Mouse (Mus musculus): ENCODE results near the gene Slc27a5. TPM values are rescaled to one million over a fixed set of nuclear protein-coding genes. Genes with fewer than 3 reads are reported as not detected.

The Slc27a5 gene
- polyA plus RNA-seq, 1 experiment from 2014 or later = 0.11 TPM

DNA sequence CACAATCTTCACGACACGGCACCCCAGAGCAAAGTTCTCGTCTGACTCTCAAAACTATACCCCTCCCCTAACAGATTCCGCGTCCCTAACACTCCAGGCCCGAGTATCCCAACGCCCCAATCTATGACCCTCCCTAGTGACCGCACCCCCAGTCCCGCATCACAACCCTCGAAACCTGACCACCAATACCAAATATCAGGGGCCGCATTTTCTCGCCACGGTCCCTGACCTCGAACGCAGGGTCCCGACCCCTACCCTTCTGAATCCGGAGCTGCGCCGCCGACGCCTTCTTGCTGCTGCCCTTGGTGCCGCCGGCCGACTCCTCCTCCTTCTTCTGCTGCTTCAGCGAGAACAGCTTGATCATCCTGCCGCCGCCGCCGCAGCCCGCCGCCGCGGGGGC is 39.4 kb upstream of the Slc27a5 start:
- peak overlapping the region; percentile 100 for H3K27ac ChIP-seq (ENCODE audit: low read length)
- no peaks in the 10 kb centered on the region for H3K9me3 ChIP-seq (ENCODE audit: low read length)
- WGBS = 0% methylated on average over 30 of the region's 33 CpGs
- ATAC-seq (ENCODE audit: low FRiP score, low TSS enrichment) = no peak; the same call in 1 of the 2 replicates
- H3K27me3 ChIP-seq (ENCODE audit: insufficient read depth, low read length) = peaks cover 1% of the 10 kb centered on the region
- H3K4me2 ChIP-seq (replicated peaks; ENCODE audit: low read depth, low read length) = peak overlapping the region; percentile 74
- peak overlapping the region; percentile 85 for H3K4me3 ChIP-seq (ENCODE audit: low read length)
- H3K36me3 ChIP-seq (ENCODE audit: insufficient read depth, low read length) = peaks cover 18% of the 10 kb centered on the region
- H3K4me1 ChIP-seq (ENCODE audit: insufficient read depth, low read length) = peaks cover 40% of the 10 kb centered on the region
- H3K9ac ChIP-seq (replicated peaks; ENCODE audit: low read length) = peak overlapping the region; percentile 99

DNA sequence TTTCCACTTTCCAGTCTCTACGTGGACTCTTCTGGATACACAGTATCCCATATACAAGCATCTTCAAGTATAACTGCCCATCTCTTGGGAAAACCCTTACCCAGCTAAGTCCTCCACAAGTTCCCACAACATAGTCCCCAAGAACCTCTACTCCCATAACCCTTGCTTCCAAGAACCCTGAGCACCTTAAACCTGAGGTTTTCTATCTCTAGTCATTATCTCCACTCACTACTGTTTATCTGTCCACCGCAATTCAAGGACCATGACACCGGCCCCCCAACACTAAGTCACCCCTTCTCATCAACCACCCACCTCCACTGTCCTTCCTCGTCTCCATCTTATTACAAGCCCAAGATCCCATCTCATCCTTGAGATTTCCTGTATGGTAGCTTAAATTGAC is 38.8 kb upstream of the Slc27a5 start:
- Histone ChIP-seq H3K36me3 (ENCODE audit: insufficient read depth, low read length) (peaks cover 23% of the 10 kb centered on the region), H3K9me3 (ENCODE audit: low read length) (no peaks in the 10 kb centered on the region), H3K27ac (ENCODE audit: low read length) (peak overlapping the region; percentile 26; the same call in 1 of the 2 replicates), H3K4me2 (replicated peaks; ENCODE audit: low read depth, low read length) (peak overlapping the region; percentile 74), H3K27me3 (ENCODE audit: insufficient read depth, low read length) (no peaks in the 10 kb centered on the region), H3K4me3 (ENCODE audit: low read length) (peak overlapping the region; percentile 85), H3K4me1 (ENCODE audit: insufficient read depth, low read length) (peaks cover 40% of the 10 kb centered on the region), H3K9ac (replicated peaks; ENCODE audit: low read length) (peak overlapping the region; percentile 99)
- no peak for ATAC-seq (ENCODE audit: low FRiP score, low TSS enrichment)
- WGBS = 36% methylated on average over 4 of the region's 4 CpGs

DNA sequence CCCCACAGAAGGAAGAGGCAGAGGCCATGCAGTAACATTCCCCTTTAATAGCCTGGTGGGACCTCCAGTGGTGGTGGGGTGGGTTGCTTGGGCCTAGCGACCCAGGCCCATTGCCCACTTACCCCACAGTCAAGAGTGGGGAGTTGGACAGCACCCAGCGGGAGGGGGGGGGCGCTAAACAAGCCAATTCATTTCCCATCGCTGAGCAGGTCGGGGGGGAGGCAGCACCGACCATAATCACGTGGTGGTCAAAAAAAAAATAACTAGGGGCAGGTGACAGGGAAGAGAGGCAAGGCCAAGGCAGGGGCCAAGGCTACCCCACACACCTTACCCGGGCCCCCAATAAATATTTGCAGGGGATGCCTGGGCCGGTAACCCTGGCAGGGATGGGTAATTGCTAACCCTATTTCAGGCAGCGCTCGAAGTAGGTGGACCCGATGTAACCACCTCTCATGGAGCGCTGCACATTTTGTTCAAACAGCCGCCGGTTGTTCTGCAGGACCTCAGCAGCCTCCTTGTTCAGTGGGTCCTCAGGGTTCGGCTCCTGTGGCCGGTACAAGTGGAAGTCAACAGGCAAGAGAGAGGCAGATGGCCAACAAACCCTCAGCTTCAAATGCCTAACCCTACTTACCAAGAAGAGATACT is 37.3 kb upstream of the Slc27a5 start:
- Histone ChIP-seq H3K36me3 (ENCODE audit: insufficient read depth, low read length) (peaks cover 36% of the 10 kb centered on the region), H3K4me3 (ENCODE audit: low read length) (no peak overlapping the region), H3K9ac (replicated peaks; ENCODE audit: low read length) (peak overlapping the region; percentile 18; the same call in 1 of the 2 replicates), H3K4me1 (ENCODE audit: insufficient read depth, low read length) (peaks cover 40% of the 10 kb centered on the region), H3K27me3 (ENCODE audit: insufficient read depth, low read length) (no peaks in the 10 kb centered on the region), H3K9me3 (ENCODE audit: low read length) (no peaks in the 10 kb centered on the region), H3K4me2 (replicated peaks; ENCODE audit: low read depth, low read length) (0 out of 2 replicates have a peak overlapping the region, but pooled peaks have one; percentile 86), H3K27ac (ENCODE audit: low read length) (peak overlapping the region; percentile 95)
- ATAC-seq (ENCODE audit: low FRiP score, low TSS enrichment) = no peak
- WGBS = 82% methylated on average over 17 of the region's 17 CpGs

DNA sequence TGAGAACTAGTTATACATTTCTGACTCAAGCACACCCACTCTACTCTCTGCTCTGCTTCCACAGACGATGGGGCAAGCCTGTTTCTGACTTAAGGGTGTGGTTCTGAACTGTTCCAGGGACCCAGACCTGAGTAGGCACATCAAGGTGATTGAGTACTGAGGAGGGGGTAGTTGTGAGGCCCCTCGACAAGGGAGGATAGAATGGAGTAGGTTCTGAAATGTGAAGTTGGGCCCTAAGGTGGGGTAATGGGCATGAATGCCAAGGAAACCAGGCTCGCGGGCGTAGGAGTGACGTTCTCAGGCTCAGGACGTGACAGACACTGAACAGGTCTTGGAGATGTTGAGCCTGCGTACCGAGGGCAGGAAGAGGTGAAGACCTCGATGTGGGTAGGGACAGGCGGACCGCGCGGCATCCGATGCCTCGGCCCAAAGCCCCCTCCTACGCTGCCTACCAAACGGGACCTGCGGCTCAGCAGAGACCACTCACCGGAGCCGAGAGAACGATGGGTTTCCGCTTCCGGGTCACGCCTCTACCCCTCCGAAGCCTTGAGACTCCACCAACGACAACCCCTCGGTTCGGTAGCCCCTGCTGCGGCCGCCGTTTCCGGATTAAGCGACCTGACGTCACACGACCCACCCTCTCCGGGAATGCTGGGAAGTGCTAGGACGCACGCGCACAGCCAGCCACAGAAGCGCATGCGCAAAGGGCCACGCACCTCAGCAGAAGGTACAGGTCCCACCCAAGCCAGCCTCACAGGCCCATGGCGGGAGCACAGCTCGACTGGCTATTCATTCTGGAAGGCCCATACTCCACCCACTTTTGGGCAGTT is 36.4 kb upstream of the Slc27a5 start, which contains the start of gene Chmp2a:
Gene Chmp2a (minus strand): TSS at position 660 of the 830 bp plus-strand sequence.
- Histone ChIP-seq H3K4me1 (ENCODE audit: insufficient read depth, low read length) (peaks cover 39% of the 10 kb centered on the region), H3K27me3 (ENCODE audit: insufficient read depth, low read length) (no peaks in the 10 kb centered on the region), H3K9me3 (ENCODE audit: low read length) (no peaks in the 10 kb centered on the region), H3K27ac (ENCODE audit: low read length) (peak within 1 kb of the TSS; percentile 95), H3K4me2 (replicated peaks; ENCODE audit: low read depth, low read length) (peak within 1 kb of the TSS; percentile 86), H3K4me3 (ENCODE audit: low read length) (peak within 1 kb of the TSS; percentile 66), H3K9ac (replicated peaks; ENCODE audit: low read length) (peak within 1 kb of the TSS; percentile 87), H3K36me3 (ENCODE audit: insufficient read depth, low read length) (peaks cover 46% of the 10 kb centered on the region)
- under 1% methylated on average over 45 of the region's 45 CpGs for WGBS
- ATAC-seq (ENCODE audit: low FRiP score, low TSS enrichment) = peak; percentile 81

DNA sequence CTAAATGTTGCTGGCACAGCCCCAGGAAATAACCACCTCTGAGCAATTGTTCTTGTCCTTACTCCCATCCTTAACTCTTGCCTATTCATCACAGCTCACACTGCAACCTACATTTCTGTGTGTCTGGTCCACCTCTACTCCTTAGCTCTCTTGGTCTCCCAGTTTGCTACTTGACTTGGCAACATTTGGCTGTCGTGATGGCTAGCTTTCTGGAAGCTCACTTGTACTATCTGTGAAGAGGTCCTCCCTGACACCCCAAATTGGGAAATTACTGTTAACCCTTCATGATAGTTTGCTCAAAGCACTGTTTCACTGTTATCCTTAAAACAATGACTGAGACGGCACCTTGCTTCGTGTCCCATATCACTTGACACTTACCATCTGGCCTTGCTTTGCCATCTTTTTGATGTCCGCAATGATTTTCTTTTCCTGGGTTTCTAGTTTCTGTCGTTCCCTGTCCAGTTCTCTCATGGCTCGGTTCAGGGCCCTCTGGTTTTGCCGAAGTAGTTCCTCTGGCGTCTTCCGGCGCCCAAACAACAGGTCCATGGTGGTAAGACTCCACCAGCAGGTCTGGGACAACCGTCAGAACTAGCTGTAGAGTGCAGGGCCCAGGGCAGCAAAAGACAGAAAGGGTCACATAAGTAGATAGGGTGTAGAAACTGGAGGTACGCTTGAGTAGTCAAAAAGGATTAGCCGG is 35.6 kb upstream of the Slc27a5 start:
- 36% methylated on average over 13 of the region's 13 CpGs for WGBS
- Histone ChIP-seq H3K9ac (replicated peaks; ENCODE audit: low read length) (peak overlapping the region; percentile 87), H3K36me3 (ENCODE audit: insufficient read depth, low read length) (peaks cover 54% of the 10 kb centered on the region), H3K4me3 (ENCODE audit: low read length) (peak overlapping the region; percentile 66), H3K9me3 (ENCODE audit: low read length) (no peaks in the 10 kb centered on the region), H3K4me2 (replicated peaks; ENCODE audit: low read depth, low read length) (peak overlapping the region; percentile 86), H3K4me1 (ENCODE audit: insufficient read depth, low read length) (peaks cover 31% of the 10 kb centered on the region), H3K27me3 (ENCODE audit: insufficient read depth, low read length) (no peaks in the 10 kb centered on the region), H3K27ac (ENCODE audit: low read length) (peak overlapping the region; percentile 95)
- no peak for ATAC-seq (ENCODE audit: low FRiP score, low TSS enrichment)

DNA sequence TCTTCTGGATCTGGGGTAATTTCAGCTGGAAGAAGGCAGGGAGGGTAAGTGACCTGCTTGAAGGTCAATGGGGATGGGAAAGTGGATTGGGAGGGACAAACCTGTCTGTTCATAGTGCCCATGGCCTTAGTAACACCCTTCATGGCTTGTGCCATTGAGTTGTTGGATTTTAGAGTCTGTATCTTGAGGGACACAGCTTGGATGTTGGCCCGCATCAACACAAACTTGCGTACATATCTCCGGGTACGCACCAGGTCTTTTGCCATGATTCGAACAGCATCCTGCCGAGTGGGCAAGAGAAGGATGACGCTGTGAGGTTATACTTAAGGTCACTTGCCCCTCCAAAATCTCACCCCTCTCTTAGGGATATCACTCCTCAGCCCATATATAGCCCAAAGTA is 34.5 kb upstream of the Slc27a5 start:
- WGBS = 87% methylated on average over 7 of the region's 7 CpGs
- H3K4me1 ChIP-seq (ENCODE audit: insufficient read depth, low read length) = peaks cover 31% of the 10 kb centered on the region
- H3K9me3 ChIP-seq (ENCODE audit: low read length) = no peaks in the 10 kb centered on the region
- H3K4me3 ChIP-seq (ENCODE audit: low read length) = no peak overlapping the region
- no peak overlapping the region for H3K4me2 ChIP-seq (replicated peaks; ENCODE audit: low read depth, low read length)
- no peak for ATAC-seq (ENCODE audit: low FRiP score, low TSS enrichment)
- no peaks in the 10 kb centered on the region for H3K27me3 ChIP-seq (ENCODE audit: insufficient read depth, low read length)
- H3K36me3 ChIP-seq (ENCODE audit: insufficient read depth, low read length) = peaks cover 64% of the 10 kb centered on the region
- no peak overlapping the region for H3K9ac ChIP-seq (replicated peaks; ENCODE audit: low read length)
- no peak overlapping the region for H3K27ac ChIP-seq (ENCODE audit: low read length)

DNA sequence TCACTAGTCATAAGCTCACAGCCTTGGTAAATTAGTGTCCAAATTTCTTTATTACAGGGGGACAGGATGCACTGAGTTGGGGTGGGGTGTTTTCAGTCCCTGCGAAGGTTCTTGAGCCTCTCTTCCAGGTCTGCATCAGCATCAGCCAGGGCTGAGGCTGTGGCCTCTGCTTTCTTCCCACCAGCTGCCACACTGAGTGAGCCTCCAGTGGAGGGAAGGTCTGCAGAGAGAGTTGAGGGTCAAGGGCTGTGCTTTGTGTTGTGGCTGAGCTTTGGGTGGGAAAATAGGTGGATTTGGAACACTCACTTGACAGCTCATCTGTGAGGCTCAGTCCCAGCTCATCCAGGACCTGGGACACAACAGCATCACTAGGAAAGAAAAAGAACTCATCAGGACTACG is 34.0 kb upstream of the Slc27a5 start:
- no peak for ATAC-seq (ENCODE audit: low FRiP score, low TSS enrichment)

DNA sequence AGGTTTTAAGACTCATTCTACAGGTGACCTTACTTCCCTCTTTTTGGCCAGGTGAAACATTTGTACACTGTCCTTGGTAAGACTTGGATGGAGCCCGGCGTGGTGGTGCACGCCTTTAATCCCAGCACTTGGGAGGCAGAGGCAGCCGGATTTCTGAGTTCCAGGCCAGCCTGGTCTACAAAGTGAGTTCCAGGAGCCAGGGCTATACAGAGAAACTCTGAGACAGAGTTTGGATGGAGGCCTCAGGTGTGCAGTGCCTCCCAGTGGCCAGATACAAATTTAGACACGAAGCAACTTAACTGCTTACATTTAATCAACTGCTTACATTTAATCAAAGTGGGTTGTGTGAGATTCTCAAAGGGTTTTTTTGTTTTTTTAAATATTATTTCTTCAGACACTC is 33.1 kb upstream of the Slc27a5 start:
- WGBS = 72% methylated on average over 5 of the region's 5 CpGs
- Histone ChIP-seq H3K27me3 (ENCODE audit: insufficient read depth, low read length) (no peaks in the 10 kb centered on the region), H3K36me3 (ENCODE audit: insufficient read depth, low read length) (peaks cover 78% of the 10 kb centered on the region), H3K4me3 (ENCODE audit: low read length) (no peak overlapping the region), H3K4me2 (replicated peaks; ENCODE audit: low read depth, low read length) (no peak overlapping the region), H3K4me1 (ENCODE audit: insufficient read depth, low read length) (peaks cover 29% of the 10 kb centered on the region), H3K27ac (ENCODE audit: low read length) (no peak overlapping the region), H3K9me3 (ENCODE audit: low read length) (no peaks in the 10 kb centered on the region), H3K9ac (replicated peaks; ENCODE audit: low read length) (no peak overlapping the region)
- no peak for ATAC-seq (ENCODE audit: low FRiP score, low TSS enrichment)

More for the DNA sequence above, 34.0 kb upstream of the Slc27a5 start:
- Histone ChIP-seq H3K9ac (replicated peaks; ENCODE audit: low read length) (no peak overlapping the region), H3K27ac (ENCODE audit: low read length) (no peak overlapping the region), H3K4me1 (ENCODE audit: insufficient read depth, low read length) (peaks cover 31% of the 10 kb centered on the region), H3K27me3 (ENCODE audit: insufficient read depth, low read length) (no peaks in the 10 kb centered on the region), H3K4me2 (replicated peaks; ENCODE audit: low read depth, low read length) (no peak overlapping the region), H3K36me3 (ENCODE audit: insufficient read depth, low read length) (peaks cover 70% of the 10 kb centered on the region), H3K4me3 (ENCODE audit: low read length) (no peak overlapping the region), H3K9me3 (ENCODE audit: low read length) (no peaks in the 10 kb centered on the region)
- 80% methylated on average over 2 of the region's 2 CpGs for WGBS

DNA sequence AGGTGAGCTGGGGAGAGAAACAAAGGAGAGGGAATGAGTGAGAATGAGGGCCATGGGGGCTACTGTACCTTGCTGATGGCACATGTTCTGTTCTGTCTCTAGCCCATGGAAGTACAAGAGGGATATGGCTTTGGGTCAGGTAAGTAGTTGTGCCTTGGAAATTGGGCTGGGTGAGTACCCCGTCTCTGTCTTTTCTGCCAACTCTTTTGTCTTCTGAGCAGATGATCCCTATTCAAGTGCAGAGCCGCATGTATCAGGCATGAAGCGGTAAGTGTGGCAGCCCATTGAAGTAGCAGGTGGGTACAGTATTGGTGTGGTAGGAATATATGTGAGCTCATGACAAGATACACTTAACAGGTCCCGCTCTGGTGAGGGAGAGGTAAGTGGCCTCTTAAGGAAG is 31.0 kb upstream of the Slc27a5 start:
- H3K9ac ChIP-seq (replicated peaks; ENCODE audit: low read length) = no peak overlapping the region
- H3K27me3 ChIP-seq (ENCODE audit: insufficient read depth, low read length) = no peaks in the 10 kb centered on the region
- H3K27ac ChIP-seq (ENCODE audit: low read length) = no peak overlapping the region
- no peak overlapping the region for H3K4me3 ChIP-seq (ENCODE audit: low read length)
- ATAC-seq (ENCODE audit: low FRiP score, low TSS enrichment) = no peak
- H3K4me1 ChIP-seq (ENCODE audit: insufficient read depth, low read length) = peaks cover 25% of the 10 kb centered on the region
- 97% methylated on average over 4 of the region's 4 CpGs for WGBS
- H3K36me3 ChIP-seq (ENCODE audit: insufficient read depth, low read length) = peaks cover 73% of the 10 kb centered on the region
- no peaks in the 10 kb centered on the region for H3K9me3 ChIP-seq (ENCODE audit: low read length)
- no peak overlapping the region for H3K4me2 ChIP-seq (replicated peaks; ENCODE audit: low read depth, low read length)
